Mouse (Mus musculus): Measurements from ENCODE around the gene Atraid. TPM values are rescaled to one million over a fixed set of nuclear protein-coding genes. Genes with fewer than 3 reads are reported as not detected.

Atraid gene
- polyA plus RNA-seq (2017; shearing (Covaris generic)), result 91.2 TPM

DNA sequence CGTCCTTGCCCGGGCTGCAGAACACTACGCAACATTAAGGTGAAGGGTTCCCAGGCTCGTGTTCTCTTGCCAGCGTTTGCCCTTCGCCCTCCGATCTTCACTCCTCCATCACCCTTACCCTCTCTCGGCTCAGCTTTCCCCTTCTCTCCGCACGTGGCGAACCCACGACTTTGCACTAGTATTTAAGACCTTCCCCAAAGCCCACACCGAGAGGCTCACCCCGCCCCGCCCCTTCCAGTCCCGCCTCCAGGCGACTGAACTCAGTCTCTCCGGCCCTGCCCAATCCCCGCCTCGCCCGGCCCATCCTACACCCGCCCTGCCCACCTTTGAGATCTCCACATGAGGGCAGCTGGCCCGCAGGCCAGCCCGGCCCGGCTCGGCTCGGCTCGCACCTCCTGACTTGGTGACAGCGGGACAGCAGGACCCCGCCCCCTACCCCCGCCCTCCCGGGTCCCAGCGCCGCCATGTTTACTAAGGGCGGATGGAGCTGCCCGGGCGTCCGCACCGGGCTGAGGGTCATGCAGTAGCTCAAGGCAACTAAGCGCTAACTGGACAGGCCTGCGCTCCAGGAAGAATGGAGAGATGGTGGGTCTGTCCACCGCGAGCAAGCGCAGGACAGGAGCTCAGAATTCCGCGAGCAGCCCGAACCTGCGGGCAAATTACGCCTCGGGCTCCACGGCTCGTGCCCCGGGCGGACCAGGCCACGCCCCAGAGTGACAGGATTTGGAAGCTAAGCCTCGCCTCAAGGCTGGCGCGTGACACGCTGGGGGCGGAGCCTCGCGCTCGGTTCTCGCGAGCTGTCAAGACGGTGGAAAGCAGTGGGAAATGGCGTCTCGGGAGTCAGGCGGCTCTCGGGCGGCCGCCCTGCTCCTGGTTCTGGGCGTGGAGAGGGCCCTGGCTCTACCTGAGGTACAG is at the start of gene Atraid:
Gene Atraid, plus strand, starts transcription at position 465 of the 915 bp plus-strand sequence.

DNA sequence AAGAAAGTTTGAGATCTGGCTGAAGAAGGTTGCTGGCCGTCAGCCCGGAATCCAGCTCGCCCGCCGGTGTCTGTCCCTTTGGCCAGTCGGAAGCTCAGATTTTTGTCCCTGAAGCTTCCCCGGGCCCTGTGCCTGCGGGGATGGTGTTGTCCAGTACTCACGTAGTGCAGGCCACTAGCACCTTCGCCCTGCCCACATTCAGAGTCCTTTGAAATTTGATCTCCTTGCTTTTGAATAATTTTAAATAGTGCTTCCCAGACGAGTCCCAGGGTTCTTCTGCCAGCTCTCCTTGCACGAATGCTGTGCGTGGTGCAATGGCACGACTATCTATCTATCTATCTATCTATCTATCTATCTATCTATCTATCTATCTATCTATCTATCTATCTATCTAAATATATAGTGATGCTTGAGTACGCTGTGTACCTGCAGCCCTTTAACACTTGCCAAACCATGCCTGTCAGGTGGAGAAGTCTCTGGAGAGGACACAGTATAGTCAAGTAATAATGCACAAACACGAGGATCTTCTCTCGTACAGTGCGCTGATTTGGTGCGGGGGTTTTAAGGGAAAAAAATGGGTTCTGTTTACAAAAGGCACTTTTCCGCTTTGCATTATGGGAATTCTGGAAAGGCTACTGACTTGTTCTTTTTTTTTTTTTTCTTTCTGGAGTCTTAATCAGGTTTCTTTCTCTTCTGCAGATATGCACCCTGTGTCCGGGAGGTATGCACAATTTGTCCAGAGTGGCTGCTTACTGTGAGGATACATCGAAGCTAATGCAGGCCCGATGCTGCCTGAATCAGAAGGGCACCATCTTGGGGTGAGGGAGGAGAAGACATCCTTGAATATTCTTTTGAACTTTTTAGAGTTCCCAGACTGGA is 890 bp downstream of the Atraid start, which contains the start of gene Slc5a6:
Gene Slc5a6, minus strand, starts transcription at position 162 of the 879 bp plus-strand sequence.

DNA sequence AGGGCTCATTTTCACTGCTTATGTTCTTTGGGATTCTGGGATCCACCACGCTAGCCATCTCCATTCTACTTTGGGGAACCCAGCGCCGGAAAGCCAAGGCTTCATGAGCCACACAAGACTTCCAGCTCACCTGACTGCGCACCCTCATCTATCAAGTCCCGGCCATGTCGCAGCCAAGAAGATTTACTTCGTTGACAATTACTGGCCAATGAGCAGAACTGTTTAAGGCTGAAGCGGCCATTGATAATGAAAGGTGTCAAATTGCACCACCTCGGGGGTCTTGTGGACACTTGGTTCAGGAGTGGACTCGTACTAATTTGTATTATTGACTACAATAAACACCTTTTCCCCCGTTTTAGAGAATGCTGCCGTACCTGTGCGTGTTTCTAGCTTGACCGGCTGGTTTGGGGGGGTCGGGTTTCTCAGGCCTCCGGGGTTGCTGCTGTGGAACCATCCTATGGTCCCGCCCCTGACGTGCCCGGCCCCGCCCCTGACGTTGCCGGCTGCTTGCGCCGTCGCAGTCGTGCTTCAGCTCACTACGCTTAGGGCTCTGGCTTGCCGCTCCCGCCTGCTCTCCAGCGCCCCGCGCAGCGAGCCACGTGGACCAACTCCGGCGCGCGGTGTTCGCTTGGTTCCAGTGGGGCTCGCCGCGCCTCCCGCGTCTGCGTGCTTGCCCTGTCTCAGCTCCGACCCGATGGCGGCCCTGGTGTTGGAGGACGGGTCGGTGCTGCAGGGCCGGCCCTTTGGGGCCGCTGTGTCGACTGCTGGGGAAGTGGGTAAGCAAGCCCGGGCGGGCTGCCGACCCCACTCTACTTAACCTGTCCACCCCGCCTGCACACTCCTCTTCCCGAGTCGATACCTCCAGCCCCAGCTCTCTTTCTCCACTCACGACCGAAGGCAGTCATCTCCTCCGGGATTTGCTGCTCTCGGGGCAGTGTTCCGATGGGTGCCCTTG is 6.4 kb downstream of the Atraid start, which contains the start of gene Cad:
Gene Cad, plus strand, starts transcription at position 520 of the 955 bp plus-strand sequence.

Other genes starting within 250 kb of the Atraid start
- 7.6 TPM for gene Mapre3, start 233.7 kb upstream of the Atraid start, polyA plus RNA-seq (2017; shearing (Covaris generic))
- gene Tmem214, start 180.3 kb upstream of the Atraid start, polyA plus RNA-seq (2017; shearing (Covaris generic)), result 80.4 TPM
- gene Agbl5, start 159.6 kb upstream of the Atraid start, polyA plus RNA-seq (2017; shearing (Covaris generic)), result 15.4 TPM
- gene Ost4, start 140.5 kb upstream of the Atraid start, polyA plus RNA-seq (2017; shearing (Covaris generic)), result 326 TPM
- 4.9 TPM for gene Emilin1, start 134.9 kb upstream of the Atraid start, polyA plus RNA-seq (2017; shearing (Covaris generic))
- gene Khk, start 126.9 kb upstream of the Atraid start, polyA plus RNA-seq (2017; shearing (Covaris generic)), result 20.8 TPM
- not detected for gene Cgref1, start 102.7 kb upstream of the Atraid start, polyA plus RNA-seq (2017; shearing (Covaris generic))
- 204 TPM for gene Preb, start 88.0 kb upstream of the Atraid start, polyA plus RNA-seq (2017; shearing (Covaris generic))
- gene Tcf23, start 79.7 kb upstream of the Atraid start, polyA plus RNA-seq (2017; shearing (Covaris generic)), result not detected
- 10.9 TPM for gene Slc5a6, start 612 bp downstream of the Atraid start, polyA plus RNA-seq (2017; shearing (Covaris generic))
- 29.7 TPM for gene Cad, start 6.5 kb downstream of the Atraid start, polyA plus RNA-seq (2017; shearing (Covaris generic))
- not detected for gene Dnajc5g, start 58.0 kb downstream of the Atraid start, polyA plus RNA-seq (2017; shearing (Covaris generic))
- 0.60 TPM for gene Slc30a3, start 59.9 kb downstream of the Atraid start, polyA plus RNA-seq (2017; shearing (Covaris generic))
- not detected for gene Trim54, start 68.4 kb downstream of the Atraid start, polyA plus RNA-seq (2017; shearing (Covaris generic))
- gene Ucn, start 90.5 kb downstream of the Atraid start, polyA plus RNA-seq (2017; shearing (Covaris generic)), result not detected
- gene Mpv17, start 105.9 kb downstream of the Atraid start, polyA plus RNA-seq (2017; shearing (Covaris generic)), result 48.8 TPM
- gene Gm29609, start 131.6 kb downstream of the Atraid start, polyA plus RNA-seq (2017; shearing (Covaris generic)), result 2.1 TPM
- gene Gtf3c2, start 131.8 kb downstream of the Atraid start, polyA plus RNA-seq (2017; shearing (Covaris generic)), result 106 TPM
- gene Snx17, start 144.9 kb downstream of the Atraid start, polyA plus RNA-seq (2017; shearing (Covaris generic)), result 135 TPM
- 73.7 TPM for gene Eif2b4, start 145.1 kb downstream of the Atraid start, polyA plus RNA-seq (2017; shearing (Covaris generic))
- gene Zfp513, start 154.0 kb downstream of the Atraid start, polyA plus RNA-seq (2017; shearing (Covaris generic)), result 27.9 TPM
- 57.5 TPM for gene Ppm1g, start 172.4 kb downstream of the Atraid start, polyA plus RNA-seq (2017; shearing (Covaris generic))
- 188 TPM for gene Nrbp1, start 192.6 kb downstream of the Atraid start, polyA plus RNA-seq (2017; shearing (Covaris generic))
- gene Gm9970, start 192.9 kb downstream of the Atraid start, polyA plus RNA-seq (2017; shearing (Covaris generic)), result not detected
- 37.1 TPM for gene Krtcap3, start 203.4 kb downstream of the Atraid start, polyA plus RNA-seq (2017; shearing (Covaris generic))
- gene Ift172, start 242.8 kb downstream of the Atraid start, polyA plus RNA-seq (2017; shearing (Covaris generic)), result 14.7 TPM
- not detected for gene Fndc4, start 247.8 kb downstream of the Atraid start, polyA plus RNA-seq (2017; shearing (Covaris generic))
- not detected for gene Gckr, start 249.1 kb downstream of the Atraid start, polyA plus RNA-seq (2017; shearing (Covaris generic))

Data from activated CD4-positive, CD25-positive, alpha-beta regulatory T cell, adult 9 weeks (primary cell).